Mouse (Mus musculus): ENCODE data around the gene Cacna1c. TPM values are rescaled to one million over a fixed set of nuclear protein-coding genes. Genes with fewer than 3 reads are reported as not detected.
"Not testable (repeated sequence)": the region's sequence is repeated elsewhere in the genome, so short reads cannot be mapped to it uniquely, and the experiment has no call there.

Gene Cacna1c
- polyA plus RNA-seq, 1 experiment from 2014 or later, result 0.23 TPM

DNA sequence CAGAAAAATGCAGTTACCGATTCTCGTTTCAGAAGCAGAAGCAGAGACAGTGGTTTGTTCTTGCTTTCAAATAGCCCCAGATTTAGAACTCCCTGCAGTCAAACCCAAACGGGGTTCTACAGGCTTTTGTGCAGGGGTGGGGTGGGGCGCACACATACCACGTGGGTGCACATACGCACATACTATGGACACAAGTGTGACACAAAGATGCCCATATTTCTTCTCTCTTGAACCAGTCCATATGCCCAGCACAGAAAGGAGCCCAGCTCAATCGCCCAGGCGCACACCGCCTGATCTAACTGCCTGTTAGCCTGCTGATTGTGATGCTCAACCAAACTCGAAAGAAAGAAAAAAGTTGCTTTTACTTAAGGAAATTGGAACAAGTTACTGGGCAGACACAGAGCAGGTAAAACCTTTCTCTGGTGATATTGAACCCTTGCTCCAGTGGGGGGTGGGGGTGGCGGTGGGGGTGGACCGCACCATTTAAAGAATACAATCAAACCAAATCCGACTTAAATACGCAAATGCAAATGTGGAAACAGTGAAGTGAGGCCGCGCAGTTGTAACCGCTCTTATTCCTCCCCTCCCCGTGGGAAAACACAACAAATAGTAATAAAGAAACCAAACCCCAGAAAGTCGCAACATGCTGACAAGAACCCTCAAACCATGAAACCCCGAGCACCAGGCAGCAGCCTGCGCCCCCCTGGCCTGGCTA lies 603.4 kb downstream of the Cacna1c start:
- no peak for DNase-seq
- H3K4me1 ChIP-seq (ENCODE audit: insufficient read depth), result peaks cover 8% of the 10 kb centered on the region; the same call in 1 of the 2 replicates
- TF ChIP-seq CTCF (IDR thresholded peaks at IDR 0.05; ENCODE audit: low read depth) (no peak), EP300 (IDR thresholded peaks at IDR 0.05; ENCODE audit: low read depth) (no peak)
- H3K9me3 ChIP-seq (ENCODE audit: low read length), result no peaks in the 10 kb centered on the region
- H3K27ac ChIP-seq (ENCODE audit: low read depth), result no peak overlapping the region
- peak overlapping the region; percentile 46 for H3K4me3 ChIP-seq (ENCODE audit: low read depth, low read length)
- ATAC-seq, result no peak
- H3K9ac ChIP-seq (replicated peaks), result no peak overlapping the region
- 23% methylated on average over 21 of the region's 21 CpGs for WGBS (ENCODE audit: insufficient replicate concordance)
- H3K36me3 ChIP-seq (replicated peaks; ENCODE audit: insufficient read depth, low read length), result no peaks in the 10 kb centered on the region
- H3K4me2 ChIP-seq (ENCODE audit: low read depth, low read length), result peak overlapping the region; percentile 76
- H3K27me3 ChIP-seq (ENCODE audit: insufficient read depth, low read length), result peaks cover 31% of the 10 kb centered on the region

DNA sequence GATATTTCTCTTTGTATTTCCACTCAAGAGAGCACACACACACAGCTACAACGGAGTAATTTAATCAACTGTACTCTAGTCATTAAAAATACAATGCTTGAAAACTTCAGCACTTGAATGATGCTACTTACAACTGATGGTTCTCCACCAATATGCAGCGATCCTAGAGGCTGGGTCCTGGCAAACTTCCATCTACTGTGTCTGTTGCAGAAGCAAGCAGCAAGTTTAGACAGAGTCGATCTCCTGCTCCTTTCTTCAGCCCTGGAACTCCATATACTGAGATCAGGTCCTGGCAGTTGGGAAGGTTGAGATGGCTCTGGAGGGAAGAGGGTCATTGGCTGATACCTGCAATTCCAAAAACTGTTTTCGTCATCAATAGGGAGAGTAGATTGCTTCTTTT lies 617.5 kb downstream of the Cacna1c start:
- 73% methylated on average over 4 of the region's 4 CpGs for WGBS (ENCODE audit: insufficient replicate concordance)
- H3K9me3 ChIP-seq (ENCODE audit: low read length); H3K9ac ChIP-seq (replicated peaks): not testable (repeated sequence)

DNA sequence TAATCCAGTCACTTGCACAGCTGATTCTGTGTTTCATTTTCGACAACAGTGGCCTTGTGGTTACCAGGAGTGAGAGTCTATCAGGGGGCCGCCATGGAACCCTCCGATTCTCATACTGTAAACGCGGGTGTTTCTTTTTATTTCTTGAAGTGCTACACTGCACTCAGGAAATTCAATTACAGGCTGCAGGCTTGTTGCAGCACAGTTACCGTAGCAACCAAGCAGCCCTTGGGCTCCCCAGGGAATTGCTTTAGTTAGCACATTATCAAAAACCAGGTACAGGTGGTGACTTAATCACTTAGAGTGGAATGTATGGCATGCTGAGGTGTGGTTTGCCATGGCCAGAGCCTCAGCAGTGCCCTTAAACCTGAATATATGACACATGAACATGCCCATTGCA lies 621.9 kb downstream of the Cacna1c start:
- no peak overlapping the region for H3K4me3 ChIP-seq (ENCODE audit: low read depth, low read length)
- no peak overlapping the region for H3K27ac ChIP-seq (ENCODE audit: low read depth)
- no peak overlapping the region for H3K4me2 ChIP-seq (ENCODE audit: low read depth, low read length)
- no peaks in the 10 kb centered on the region for H3K4me1 ChIP-seq (ENCODE audit: insufficient read depth)
- DNase-seq (no peak), ATAC-seq (no peak)
- WGBS (ENCODE audit: insufficient replicate concordance), result 75% methylated on average over 6 of the region's 6 CpGs
- no peaks in the 10 kb centered on the region for H3K27me3 ChIP-seq (ENCODE audit: insufficient read depth, low read length)
- H3K36me3 ChIP-seq (replicated peaks; ENCODE audit: insufficient read depth, low read length), result no peaks in the 10 kb centered on the region
- no peak for TF ChIP-seq CTCF (IDR thresholded peaks at IDR 0.05; ENCODE audit: low read depth)
- no peak for TF ChIP-seq EP300 (IDR thresholded peaks at IDR 0.05; ENCODE audit: low read depth)
- H3K9me3 ChIP-seq (ENCODE audit: low read length), result no peaks in the 10 kb centered on the region
- H3K9ac ChIP-seq (replicated peaks), result no peak overlapping the region

More for the DNA sequence above, 617.5 kb downstream of the Cacna1c start:
- not testable (repeated sequence) for H3K27me3 ChIP-seq (ENCODE audit: insufficient read depth, low read length); H3K4me2 ChIP-seq (ENCODE audit: low read depth, low read length); H3K4me1 ChIP-seq (ENCODE audit: insufficient read depth); ATAC-seq; H3K36me3 ChIP-seq (replicated peaks; ENCODE audit: insufficient read depth, low read length); H3K4me3 ChIP-seq (ENCODE audit: low read depth, low read length); DNase-seq; H3K27ac ChIP-seq (ENCODE audit: low read depth)

DNA sequence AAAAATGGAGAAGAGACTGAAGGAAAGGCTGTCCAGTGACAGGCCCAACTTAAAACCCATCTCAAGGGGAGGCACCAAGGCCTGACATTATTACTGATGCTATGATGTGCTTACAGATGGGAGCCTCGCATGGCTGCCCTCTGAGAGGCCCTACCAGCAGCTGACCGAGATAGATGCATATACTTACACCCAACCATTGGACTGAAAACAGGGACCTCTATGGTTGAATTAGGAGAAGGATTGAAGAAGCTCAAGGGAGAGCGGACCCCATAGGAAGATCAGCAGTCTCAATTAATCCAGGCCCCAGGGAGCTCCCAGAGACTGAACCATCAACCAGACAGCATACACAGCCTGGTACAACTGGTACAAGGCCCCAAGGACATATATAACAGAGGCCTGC lies 628.4 kb downstream of the Cacna1c start:
- no peak for TF ChIP-seq CTCF (IDR thresholded peaks at IDR 0.05; ENCODE audit: low read depth)
- no peak for TF ChIP-seq EP300 (IDR thresholded peaks at IDR 0.05; ENCODE audit: low read depth)
- Histone ChIP-seq H3K4me2 (ENCODE audit: low read depth, low read length) (no peak overlapping the region), H3K4me3 (ENCODE audit: low read depth, low read length) (no peak overlapping the region), H3K36me3 (replicated peaks; ENCODE audit: insufficient read depth, low read length) (no peaks in the 10 kb centered on the region), H3K27ac (ENCODE audit: low read depth) (no peak overlapping the region), H3K4me1 (ENCODE audit: insufficient read depth) (peaks cover 4% of the 10 kb centered on the region), H3K9me3 (ENCODE audit: low read length) (no peaks in the 10 kb centered on the region), H3K9ac (replicated peaks) (no peak overlapping the region), H3K27me3 (ENCODE audit: insufficient read depth, low read length) (no peaks in the 10 kb centered on the region)
- ATAC-seq (no peak), DNase-seq (no peak)
- 92% methylated on average over 3 of the region's 3 CpGs for WGBS (ENCODE audit: insufficient replicate concordance)

DNA sequence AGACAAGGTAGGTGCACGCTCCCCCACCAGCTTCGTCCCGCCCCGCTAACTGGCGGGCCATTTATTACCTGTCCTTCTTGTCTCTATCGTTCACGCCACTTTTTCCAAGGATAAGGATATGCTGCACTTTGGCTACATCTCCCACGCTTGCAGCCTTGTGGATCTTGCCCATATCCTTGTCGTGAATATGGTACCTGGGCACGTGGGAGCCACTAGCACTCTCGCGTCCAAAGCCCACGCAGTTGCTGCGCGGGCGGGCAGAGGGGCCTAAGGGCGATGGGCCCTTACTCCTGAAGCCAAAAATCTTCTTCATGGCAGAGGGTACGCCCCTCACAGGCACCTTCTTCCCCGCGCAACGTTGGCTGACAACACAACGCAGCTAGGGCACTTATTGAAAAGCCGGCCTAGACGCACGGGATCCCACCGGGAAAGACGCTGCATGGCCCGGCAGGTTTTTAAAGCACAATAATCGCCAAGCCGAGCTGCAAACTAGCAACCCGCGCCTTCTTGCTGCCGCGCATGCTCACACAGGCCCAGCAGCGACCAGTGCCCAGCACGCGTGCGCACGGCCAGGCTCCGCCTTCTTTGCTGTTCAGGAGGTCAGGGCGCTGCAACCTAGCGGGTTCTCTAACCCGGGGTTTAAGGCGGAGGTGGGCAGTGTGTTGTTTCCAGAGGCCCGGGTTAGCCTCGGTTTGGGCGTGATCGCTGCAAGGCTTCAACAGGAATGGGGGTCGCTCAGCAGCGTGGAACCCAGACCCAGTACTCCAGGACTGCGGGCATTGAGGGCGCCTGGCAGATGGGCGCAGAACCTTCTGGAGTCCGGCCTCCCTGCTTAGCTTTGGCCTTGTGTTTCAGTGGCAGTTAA lies 634.2 kb downstream of the Cacna1c start, which contains the start of gene Ankrd26:
TSS of gene Ankrd26 (minus strand) at position 482 of the 865 bp plus-strand sequence.
- Histone ChIP-seq H3K9ac (replicated peaks) (peak within 1 kb of the TSS; percentile 83), H3K9me3 (ENCODE audit: low read length) (no peaks in the 10 kb centered on the region)
- ATAC-seq, result peak; percentile 99

DNA sequence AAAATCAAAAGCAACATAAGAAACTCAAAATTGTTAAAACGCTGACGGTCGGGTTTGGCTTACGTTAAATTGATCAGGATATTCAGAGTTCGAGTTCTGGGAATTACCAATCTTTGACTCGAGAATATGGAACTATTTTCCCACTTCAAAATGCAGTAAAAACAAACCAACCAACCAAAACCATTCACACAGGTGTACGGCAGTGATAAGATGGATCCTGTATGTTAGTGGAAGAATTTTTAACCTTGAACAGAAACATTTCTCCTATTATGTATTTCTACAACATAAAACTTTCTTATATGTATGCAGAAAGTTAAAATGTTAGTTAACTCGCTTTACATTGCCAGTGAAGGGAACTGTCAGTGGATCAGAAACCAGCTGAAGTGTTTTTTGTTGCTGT lies 635.0 kb downstream of the Cacna1c start:
- 64% methylated on average over 8 of the region's 8 CpGs for WGBS (ENCODE audit: insufficient replicate concordance)
- Histone ChIP-seq H3K4me3 (ENCODE audit: low read depth, low read length) (peak overlapping the region; percentile 79), H3K9ac (replicated peaks) (peak overlapping the region; percentile 83), H3K4me2 (ENCODE audit: low read depth, low read length) (peak overlapping the region; percentile 93), H3K36me3 (replicated peaks; ENCODE audit: insufficient read depth, low read length) (peaks cover 6% of the 10 kb centered on the region), H3K9me3 (ENCODE audit: low read length) (no peaks in the 10 kb centered on the region), H3K27me3 (ENCODE audit: insufficient read depth, low read length) (no peaks in the 10 kb centered on the region), H3K27ac (ENCODE audit: low read depth) (no peak overlapping the region), H3K4me1 (ENCODE audit: insufficient read depth) (peaks cover 18% of the 10 kb centered on the region)
- no peak for DNase-seq
- TF ChIP-seq CTCF (IDR thresholded peaks at IDR 0.05; ENCODE audit: low read depth), result no peak
- no peak for TF ChIP-seq EP300 (IDR thresholded peaks at IDR 0.05; ENCODE audit: low read depth)
- ATAC-seq, result no peak

More for the DNA sequence above, 634.2 kb downstream of the Cacna1c start, which contains the start of gene Ankrd26:
- Histone ChIP-seq H3K27ac (ENCODE audit: low read depth) (peak within 1 kb of the TSS; percentile 49), H3K4me1 (ENCODE audit: insufficient read depth) (peaks cover 18% of the 10 kb centered on the region), H3K4me2 (ENCODE audit: low read depth, low read length) (peak within 1 kb of the TSS; percentile 93), H3K27me3 (ENCODE audit: insufficient read depth, low read length) (no peaks in the 10 kb centered on the region), H3K36me3 (replicated peaks; ENCODE audit: insufficient read depth, low read length) (peaks cover 2% of the 10 kb centered on the region), H3K4me3 (ENCODE audit: low read depth, low read length) (peak within 1 kb of the TSS; percentile 79)
- DNase-seq, result peak; percentile 95
- WGBS (ENCODE audit: insufficient replicate concordance), result 3% methylated on average over 54 of the region's 54 CpGs
- TF ChIP-seq CTCF (IDR thresholded peaks at IDR 0.05; ENCODE audit: low read depth), result no peak
- no peak for TF ChIP-seq EP300 (IDR thresholded peaks at IDR 0.05; ENCODE audit: low read depth)

All from liver, postnatal 0 days (tissue).